Mouse (Mus musculus) layer of hippocampus, adult 2 months (tissue): ENCODE measurements at regions not wholly inside any gene's neighbourhood (a gene's known extent, or its start where the extent isn't known, plus 50 kb on each side); places are given as distances from the start of the nearest gene placed in this dataset.

Experiments used
- DNase-seq, 2 experiments: peaks; one replicate each; pipeline ENCODE4 v3.0.0; 2022; ENCODE audit warnings: low spot score in 2 of 2
- H3K27ac ChIP-seq: fragments of 200-600 bp; 2 replicates; pipeline ENCODE4 v1.8.1; 2022
- H3K4me3 ChIP-seq: fragments of 200-600 bp; 2 replicates; pipeline ENCODE4 v1.8.1; 2022; ENCODE audit warnings: mild to moderate bottlenecking
- CTCF ChIP-seq: fragments of 200-600 bp; conservative IDR thresholded peaks from 2 replicates; pipeline ENCODE4 v1.8.1; 2022; ENCODE audit warnings: antibody characterized with exemption, mild to moderate bottlenecking, moderate library complexity

DNA sequence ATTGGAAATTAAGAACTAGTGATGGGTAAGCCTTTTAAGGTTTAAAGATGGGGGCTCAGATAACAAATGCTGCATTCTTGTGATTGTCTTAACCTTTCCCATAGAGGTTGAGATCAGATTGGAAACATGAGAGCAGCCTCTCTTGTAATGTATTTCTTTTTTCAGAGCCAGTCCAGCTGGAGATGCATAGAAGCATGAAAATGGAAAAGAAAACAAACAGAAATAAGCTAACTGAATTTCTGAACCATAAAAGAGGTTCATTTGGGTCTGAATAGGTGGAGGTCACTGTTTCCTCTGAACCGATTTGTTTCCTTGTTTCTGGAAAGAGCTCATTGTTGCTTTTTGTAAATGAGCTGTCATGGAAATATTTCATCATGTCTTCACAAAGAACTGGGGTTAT is 363.9 kb downstream of the Slc6a15 start:
- no peak for DNase-seq
- Histone ChIP-seq H3K27ac (no peak overlapping the region), H3K4me3 (no peak overlapping the region)
- TF ChIP-seq CTCF = no peak

DNA sequence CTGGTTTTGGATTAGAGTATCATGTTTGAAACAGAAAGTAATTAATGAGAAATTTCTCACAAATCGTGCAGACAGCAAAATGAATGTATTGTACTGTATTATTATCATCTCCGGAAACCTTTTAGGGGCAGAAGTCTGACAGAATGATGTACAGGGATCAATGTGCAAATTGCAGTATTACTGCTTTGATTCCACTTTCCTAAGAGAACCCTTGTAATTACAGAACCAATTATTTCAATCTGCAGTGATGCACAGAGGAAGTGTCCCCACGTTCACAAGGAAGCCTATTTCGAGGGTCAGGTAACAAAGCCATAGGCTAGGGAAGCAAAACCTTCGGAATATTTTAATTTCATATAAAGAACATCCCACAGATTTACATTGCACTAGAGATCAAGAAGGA is 364.4 kb downstream of the Slc6a15 start:
- DNase-seq = no peak
- no peak for TF ChIP-seq CTCF
- H3K27ac ChIP-seq = no peak overlapping the region
- H3K4me3 ChIP-seq = no peak overlapping the region

DNA sequence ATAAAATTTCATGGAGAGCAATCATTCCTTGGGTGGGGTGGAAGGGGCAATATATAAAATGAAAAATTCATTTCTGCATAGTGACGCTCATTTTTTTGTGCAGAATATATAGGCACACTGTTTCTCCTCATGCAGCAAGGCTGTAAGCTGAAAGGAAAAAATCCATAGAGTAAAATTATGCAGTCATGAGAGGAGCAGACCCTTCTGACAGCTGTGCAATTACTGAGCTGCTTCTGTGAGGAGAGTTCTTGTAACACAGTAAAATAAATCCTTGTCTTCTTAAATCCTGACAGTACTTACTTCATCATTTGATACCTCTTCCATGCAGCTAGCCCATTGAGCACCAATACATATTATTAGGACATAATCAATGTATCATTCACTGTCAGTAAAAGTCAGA is 362.7 kb upstream of the Gm21293 start:
- no peak for TF ChIP-seq CTCF
- no peak overlapping the region for H3K4me3 ChIP-seq
- no peak for DNase-seq
- H3K27ac ChIP-seq = no peak overlapping the region

DNA sequence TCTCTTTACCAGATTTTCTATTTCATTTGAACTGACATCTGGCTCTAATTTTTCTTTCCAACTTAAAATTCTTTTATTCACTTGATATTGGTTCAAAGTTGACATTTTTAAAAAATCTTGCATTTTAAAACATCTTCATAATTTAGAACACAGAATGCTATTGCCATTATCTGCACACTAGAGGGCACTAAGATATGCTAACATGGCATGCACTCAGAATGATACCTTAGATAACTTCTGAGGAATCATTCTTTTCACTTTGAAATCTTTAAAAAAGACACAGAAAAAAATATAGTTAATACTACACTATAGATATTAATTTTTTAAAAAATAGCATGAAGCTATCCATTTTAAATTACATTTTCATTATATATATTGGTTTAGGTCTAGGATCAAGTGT is 357.9 kb upstream of the Gm21293 start:
- Histone ChIP-seq H3K27ac (no peak overlapping the region), H3K4me3 (no peak overlapping the region)
- TF ChIP-seq CTCF = peak; percentile 84
- no peak for DNase-seq

DNA sequence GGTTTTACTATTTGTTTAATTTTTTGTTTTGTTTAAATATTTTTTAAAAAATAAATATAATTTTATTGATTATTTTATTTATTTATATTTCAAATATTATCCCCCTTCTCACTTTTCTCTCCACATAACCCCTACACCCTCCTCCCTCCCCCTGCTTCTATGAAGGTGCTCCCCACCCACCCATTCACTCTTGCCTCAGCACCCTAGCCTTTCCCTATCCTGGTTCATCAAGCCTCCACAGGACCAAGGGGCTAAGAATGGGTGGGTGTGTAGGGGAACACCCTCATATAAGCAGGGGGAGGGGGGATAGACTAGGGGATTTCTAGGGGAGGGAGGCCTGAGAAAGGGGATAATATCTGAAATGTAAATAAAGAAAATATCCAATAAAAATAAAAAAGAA is 313.7 kb upstream of the Gm21293 start:
- no peak for TF ChIP-seq CTCF
- Histone ChIP-seq H3K4me3 (no peak overlapping the region), H3K27ac (no peak overlapping the region)
- DNase-seq = no peak

DNA sequence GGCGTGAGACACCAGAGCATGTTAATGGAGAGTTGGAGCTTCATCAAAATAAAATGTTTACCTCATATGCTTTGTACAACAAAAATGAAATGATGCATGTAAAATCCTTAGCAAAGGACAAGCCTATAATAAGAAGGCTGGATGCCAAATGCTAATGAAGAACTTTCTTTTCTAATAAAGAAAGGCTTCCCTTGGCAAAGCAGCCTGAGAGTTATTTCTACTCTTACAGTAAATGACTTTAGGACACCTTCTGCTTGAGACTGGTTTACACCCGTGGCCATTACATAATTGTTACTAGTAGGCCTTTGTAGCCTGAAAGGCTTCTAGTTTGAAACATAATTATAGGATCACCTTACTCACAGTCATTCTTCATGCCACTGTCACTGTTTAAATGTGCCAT is 310.7 kb upstream of the Gm21293 start:
- Histone ChIP-seq H3K27ac (no peak overlapping the region), H3K4me3 (no peak overlapping the region)
- no peak for TF ChIP-seq CTCF
- DNase-seq = no peak

DNA sequence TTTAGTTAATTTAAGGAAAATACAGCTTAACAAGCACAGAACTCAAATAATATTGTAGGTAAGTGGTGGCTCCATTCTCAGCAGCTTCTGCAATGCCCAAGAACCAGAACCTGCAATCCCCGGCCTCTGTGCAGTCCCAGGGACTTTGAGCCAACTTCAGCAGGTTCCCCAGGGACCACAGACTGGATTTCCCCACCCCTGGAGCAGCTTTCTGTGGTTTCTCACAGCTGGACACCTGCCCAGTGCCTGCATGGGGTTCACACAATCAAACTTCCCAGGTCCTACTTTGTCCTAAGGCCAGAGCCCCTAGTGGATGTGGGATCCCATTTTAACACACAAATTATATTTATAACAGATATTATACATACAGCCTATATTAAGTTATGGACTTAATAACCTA is 287.6 kb upstream of the Gm21293 start:
- TF ChIP-seq CTCF = no peak
- no peak overlapping the region for H3K4me3 ChIP-seq
- H3K27ac ChIP-seq = no peak overlapping the region
- DNase-seq = no peak

DNA sequence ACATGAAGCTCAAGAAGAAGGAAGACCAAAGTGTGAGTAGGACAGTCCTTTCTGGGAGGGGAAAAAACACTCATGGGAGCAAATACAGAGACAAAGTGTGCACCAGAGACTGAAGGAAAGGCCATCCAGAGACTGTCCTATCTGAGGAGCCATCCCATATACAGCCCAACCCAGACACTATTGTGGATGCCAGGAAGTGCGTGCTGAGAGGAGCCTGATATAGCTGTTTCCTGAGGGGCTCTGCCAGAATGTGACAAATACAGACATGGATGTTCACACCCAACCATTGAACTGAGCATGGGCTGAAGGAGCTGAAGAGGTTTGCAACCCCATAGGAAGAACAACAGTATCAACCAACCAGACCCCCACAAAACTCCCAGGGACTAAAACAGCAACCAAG is 281.9 kb upstream of the Gm21293 start:
- no peak for TF ChIP-seq CTCF
- DNase-seq = no peak
- Histone ChIP-seq H3K4me3 (no peak overlapping the region), H3K27ac (no peak overlapping the region)

DNA sequence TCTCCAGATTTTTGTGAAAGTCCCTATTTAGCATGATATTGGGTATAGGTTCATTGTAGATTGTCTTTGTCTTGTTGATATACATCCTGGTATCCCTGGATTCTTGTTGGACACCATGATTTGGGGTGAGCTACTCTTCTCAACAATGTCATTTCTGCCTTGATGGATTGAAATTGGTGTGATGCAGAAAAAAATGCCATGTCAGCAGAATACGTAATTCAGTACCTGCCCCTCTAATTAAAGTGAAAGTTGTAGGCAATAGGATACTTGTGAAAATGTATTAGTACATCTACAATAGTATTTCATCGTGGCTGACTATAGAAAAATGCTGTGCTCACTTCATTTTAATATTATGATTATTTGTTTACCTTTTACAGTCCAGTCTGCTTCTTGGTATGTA is 280.7 kb upstream of the Gm21293 start:
- no peak for DNase-seq

DNA sequence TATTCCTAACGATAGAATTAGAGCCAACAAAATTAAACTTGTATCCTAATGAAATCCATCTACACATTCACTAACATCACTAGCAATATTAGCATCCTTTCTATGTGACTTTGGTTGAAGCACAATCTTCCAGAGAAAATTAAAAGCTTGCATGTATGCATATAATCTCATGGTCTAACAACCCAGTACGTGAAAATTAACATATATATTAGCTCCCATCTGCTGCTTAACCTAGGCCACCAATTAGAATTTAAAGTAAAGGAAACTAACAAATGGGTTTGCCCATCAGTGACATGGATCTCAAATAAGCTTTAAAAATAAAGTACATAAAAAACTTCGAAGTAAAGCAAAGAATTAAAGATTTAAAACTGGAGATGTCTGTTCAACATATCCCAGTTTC is 278.9 kb upstream of the Gm21293 start:
- no peak overlapping the region for H3K27ac ChIP-seq

More for the DNA sequence above, 280.7 kb upstream of the Gm21293 start:
- no peak overlapping the region for H3K27ac ChIP-seq
- H3K4me3 ChIP-seq = no peak overlapping the region
- no peak for TF ChIP-seq CTCF

DNA sequence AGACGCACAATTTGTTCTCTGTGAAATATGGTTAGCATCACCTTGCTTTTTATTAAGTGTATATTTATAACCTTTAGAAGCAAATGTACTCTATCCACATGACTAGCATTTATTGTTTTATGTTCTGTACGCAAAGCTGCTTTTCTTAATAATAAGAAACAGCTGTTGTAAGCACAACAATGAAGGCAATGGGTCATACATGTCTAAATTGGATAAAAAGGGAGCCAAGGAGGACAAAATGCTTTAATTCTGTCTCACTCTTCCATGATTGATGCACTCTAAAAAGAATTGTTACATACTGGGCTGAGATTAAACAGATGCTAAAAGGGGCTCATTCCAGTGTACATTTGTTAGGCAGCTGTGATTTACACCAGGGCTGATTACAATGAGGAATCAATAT is 232.7 kb upstream of the Gm21293 start:
- no peak overlapping the region for H3K27ac ChIP-seq
- H3K4me3 ChIP-seq = no peak overlapping the region
- DNase-seq = no peak
- no peak for TF ChIP-seq CTCF

More for the DNA sequence above, 278.9 kb upstream of the Gm21293 start:
- TF ChIP-seq CTCF = no peak
- no peak overlapping the region for H3K4me3 ChIP-seq
- DNase-seq = no peak

DNA sequence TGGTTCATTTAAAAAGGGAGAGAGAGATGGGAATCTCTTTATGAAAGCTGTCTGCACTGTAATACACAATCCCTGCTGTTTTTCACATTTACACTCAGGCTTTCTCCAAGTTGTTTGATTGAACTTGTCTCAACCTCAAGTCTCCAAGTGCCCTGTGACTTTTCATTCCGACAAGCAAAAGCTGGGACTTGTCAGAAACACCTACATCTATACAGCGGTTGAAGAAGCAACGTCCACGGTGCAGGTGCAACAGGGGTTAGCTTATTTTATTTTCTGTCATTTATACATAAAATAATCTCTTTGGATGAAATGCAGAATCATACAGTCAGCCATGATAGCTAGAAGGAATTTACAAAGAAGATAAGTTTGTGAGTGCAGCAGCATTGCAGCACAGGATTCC is 184.6 kb upstream of the Gm21293 start:
- Histone ChIP-seq H3K27ac (no peak overlapping the region), H3K4me3 (no peak overlapping the region)
- no peak for TF ChIP-seq CTCF
- DNase-seq = no peak

DNA sequence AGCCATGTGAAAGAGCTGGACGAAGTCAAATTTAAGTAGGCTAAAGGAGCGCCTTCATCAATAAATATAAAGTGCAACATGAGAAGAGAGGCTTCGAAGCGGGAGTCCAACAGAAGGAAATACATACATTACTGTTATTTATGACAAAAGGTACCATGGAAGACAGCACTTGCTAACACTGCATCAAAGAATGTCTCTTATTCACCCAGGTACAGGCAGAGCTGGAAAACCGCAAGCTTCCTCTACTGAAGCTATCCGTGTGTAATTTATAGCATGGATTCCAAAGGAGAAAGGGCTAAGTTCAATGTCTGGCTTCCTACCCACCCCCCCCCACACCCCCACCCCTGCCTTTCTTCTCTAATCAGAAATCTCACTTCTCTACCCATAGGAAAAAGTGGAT is 166.7 kb upstream of the Gm21293 start:
- no peak overlapping the region for H3K27ac ChIP-seq
- no peak for DNase-seq
- no peak for TF ChIP-seq CTCF

DNA sequence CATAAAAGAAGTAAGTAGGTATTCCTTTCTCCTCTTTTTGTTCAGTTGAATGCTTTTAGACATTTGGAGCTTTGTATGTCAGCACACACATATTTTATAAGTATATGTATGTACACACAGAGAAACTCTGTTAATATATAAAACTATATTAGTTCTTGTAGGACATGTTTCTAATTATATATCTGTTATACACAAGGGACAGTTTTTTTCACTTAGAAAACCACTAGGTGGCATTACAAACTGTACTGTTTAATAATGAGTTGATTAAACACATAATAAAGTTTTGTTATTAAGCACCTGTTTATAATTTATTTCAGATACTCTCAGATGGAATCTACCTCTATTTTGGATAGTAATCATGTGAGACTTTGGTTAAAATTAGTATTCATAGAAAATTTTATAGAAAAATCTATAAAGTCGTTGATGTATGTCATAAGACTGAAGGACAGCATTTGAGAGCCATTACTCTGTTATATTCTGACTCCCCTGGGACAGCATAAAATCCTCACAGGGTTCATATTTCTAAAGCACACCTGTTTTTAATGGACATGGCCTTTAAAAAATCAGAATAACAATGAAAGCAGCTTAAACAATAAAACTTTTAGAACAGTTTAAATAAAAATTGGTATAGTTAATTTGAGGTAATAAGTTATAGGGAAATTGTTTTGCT is 158.4 kb upstream of the Gm21293 start:
- TF ChIP-seq CTCF = peak; percentile 83
- Histone ChIP-seq H3K4me3 (no peak overlapping the region), H3K27ac (no peak overlapping the region)
- no peak for DNase-seq

More for the DNA sequence above, 166.7 kb upstream of the Gm21293 start:
- H3K4me3 ChIP-seq = no peak overlapping the region

DNA sequence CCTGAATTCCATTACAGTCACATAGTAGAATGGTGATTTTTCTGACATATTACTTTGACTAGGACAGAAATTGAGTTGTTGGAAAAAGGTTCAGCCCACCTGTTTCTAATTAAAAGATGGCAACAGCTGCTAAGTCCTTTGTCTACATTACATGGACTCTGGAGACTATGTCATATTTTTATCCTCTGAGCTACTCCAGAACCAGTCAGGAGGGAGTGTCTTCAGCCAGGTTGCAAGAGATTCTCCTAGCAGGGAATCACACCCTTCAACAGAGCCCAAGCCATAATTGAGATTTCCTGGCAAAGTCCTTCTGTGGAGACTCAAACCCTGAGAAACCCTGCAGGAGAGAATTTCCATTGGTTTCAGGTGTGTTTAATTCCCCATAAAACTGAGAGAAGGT is 123.2 kb upstream of the Gm21293 start:
- DNase-seq = no peak
- TF ChIP-seq CTCF = no peak
- H3K27ac ChIP-seq = no peak overlapping the region
- no peak overlapping the region for H3K4me3 ChIP-seq
